Mouse (Mus musculus) ES-E14 (cell line): ENCODE measurements at regions not wholly inside any gene's neighbourhood (a gene's known extent, or its start where the extent isn't known, plus 50 kb on each side); places are given as distances from the start of the nearest gene placed in this dataset.

Source experiments
- CHD2 ChIP-seq: IDR thresholded peaks from 2 replicates; pipeline ENCODE4 v1.6.1; 2014; ENCODE audit warnings: mild to moderate bottlenecking, low read depth, low read length, inconsistent platforms
- HCFC1 ChIP-seq: IDR thresholded peaks from 2 replicates; pipeline ENCODE4 v1.6.1; 2012; ENCODE audit warnings: low read length, inconsistent platforms, borderline replicate concordance; ENCODE audit not compliant: insufficient read depth
- MAFK ChIP-seq: IDR thresholded peaks from 2 replicates; pipeline ENCODE4 v1.6.1; 2014; ENCODE audit warnings: mild to moderate bottlenecking, low read depth, low read length, inconsistent platforms; ENCODE audit not compliant: insufficient read depth
- ZC3H11A ChIP-seq: IDR thresholded peaks from 2 replicates; pipeline ENCODE4 v1.6.1; 2012; ENCODE audit warnings: low read depth, mild to moderate bottlenecking, inconsistent platforms, low read length, borderline replicate concordance

DNA sequence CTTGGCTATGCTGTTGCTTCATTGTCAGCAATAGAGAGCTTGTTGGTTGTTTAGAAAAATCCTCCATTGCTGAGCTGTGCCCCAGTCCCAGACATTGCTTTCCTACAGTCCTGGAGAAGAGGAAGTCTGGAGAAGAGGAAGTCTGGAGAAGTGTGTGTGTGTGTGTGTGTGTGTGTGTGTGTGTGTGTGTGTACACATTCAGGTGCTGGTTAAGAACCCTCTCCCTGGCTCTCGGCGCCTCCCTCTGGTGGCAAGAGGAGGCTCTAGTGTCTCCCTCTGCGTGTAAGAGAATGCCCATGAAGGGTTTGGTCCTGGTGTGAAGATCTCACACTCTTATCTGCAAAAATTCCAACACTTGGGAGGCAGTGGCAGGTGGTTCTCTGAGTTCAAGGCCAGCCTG is 51.2 kb upstream of the Zfp423 start:
- TF ChIP-seq ZC3H11A: peak; percentile 17; the same call in 1 of the 2 replicates
- TF ChIP-seq MAFK: no peak
- no peak for TF ChIP-seq CHD2
- no peak for TF ChIP-seq HCFC1
